Mouse (Mus musculus) cerebellum, adult 2 months (tissue): ENCODE data around the gene Mctp1. TPM values are rescaled to one million over a fixed set of nuclear protein-coding genes. Genes with fewer than 3 reads are reported as not detected.

Experiments
- DNase-seq, 2 experiments: peaks; one replicate each; pipeline ENCODE4 v3.0.0; 2021
- H3K27ac ChIP-seq: fragments of 200-500 bp; 2 replicates; pipeline ENCODE4 v1.5.1; 2012; ENCODE audit warnings: low read length, control low read depth, inconsistent platforms; ENCODE audit not compliant: insufficient read depth
- H3K27me3 ChIP-seq: fragments of 200-500 bp; 2 replicates; pipeline ENCODE4 v1.6.1; 2012; ENCODE audit warnings: inconsistent platforms, mild to moderate bottlenecking, low read length, moderate library complexity; ENCODE audit not compliant: control insufficient read depth, insufficient read depth
- H3K4me1 ChIP-seq: fragments of 200-500 bp; 2 replicates; pipeline ENCODE4 v1.6.1; 2011; ENCODE audit warnings: low read length; ENCODE audit not compliant: control insufficient read depth, insufficient read depth
- H3K4me3 ChIP-seq: fragments of 200-500 bp; replicated peaks from 2 replicates; pipeline ENCODE3; 2011; ENCODE audit warnings: mild to moderate bottlenecking, low read depth, low read length, control low read depth; ENCODE audit not compliant: insufficient read depth
- CTCF ChIP-seq: fragments of 200-500 bp; IDR thresholded peaks from 2 replicates; pipeline ENCODE4 v1.5.1; 2011; ENCODE audit warnings: low read depth, mild to moderate bottlenecking, control low read depth, low read length, moderate library complexity, borderline replicate concordance; ENCODE audit not compliant: insufficient read depth
- POLR2A ChIP-seq: fragments of 200-500 bp; IDR thresholded peaks from 2 replicates; pipeline ENCODE4 v1.6.1; 2011; ENCODE audit warnings: low read length, control low read depth, borderline replicate concordance; ENCODE audit not compliant: insufficient read depth
- WGBS: fragments of 180-500 bp; shearing (Covaris S2); methylation state at CpG from one replicate; pipeline ENCODE4 v1.1.7; 2018; 5-methylcytosine and 5-hydroxymethylcytosine counted together
- polyA plus RNA-seq: library from polyadenylated mRNA; depleted of rRNA; stranded (reverse); fragments of >200 nt; gene quantifications from 2 replicates; pipeline ENCODE4 v1.2.3, GENCODE M21; 2012

The Mctp1 gene
- polyA plus RNA-seq, 1 experiment = 25.8 TPM

GRCm38 (mm10) chr13:76659523-76659922, 275.2 kb downstream of the Mctp1 start:
- no peak overlapping the region for H3K4me3 ChIP-seq
- peaks cover 3% of the 10 kb centered on the region; the same call in 1 of the 2 replicates for H3K4me1 ChIP-seq
- no peaks in the 10 kb centered on the region for H3K27me3 ChIP-seq
- TF ChIP-seq POLR2A = no peak
- TF ChIP-seq CTCF = no peak
- DNase-seq = no peak
- no peak overlapping the region for H3K27ac ChIP-seq

- TF ChIP-seq CTCF (peak; percentile 40; the same call in 1 of the 2 replicates), POLR2A (no peak)
Observed at GRCm38 (mm10) chr13:76681286-76681685, 297.0 kb downstream of the Mctp1 start.

GRCm38 (mm10) chr13:76689349-76689748, 305.0 kb downstream of the Mctp1 start:
- 84% methylated on average over 2 of the region's 2 CpGs for WGBS
- Histone ChIP-seq H3K4me3 (no peak overlapping the region), H3K27ac (no peak overlapping the region), H3K27me3 (no peaks in the 10 kb centered on the region), H3K4me1 (no peaks in the 10 kb centered on the region)
- DNase-seq = no peak
- TF ChIP-seq POLR2A (no peak), CTCF (no peak)

More at GRCm38 (mm10) chr13:76681286-76681685, 297.0 kb downstream of the Mctp1 start:
- Histone ChIP-seq H3K4me1 (no peaks in the 10 kb centered on the region), H3K27ac (no peak overlapping the region), H3K27me3 (no peaks in the 10 kb centered on the region), H3K4me3 (no peak overlapping the region)
- DNase-seq = peak in 1 of 2 experiments; percentile 49

DNA sequence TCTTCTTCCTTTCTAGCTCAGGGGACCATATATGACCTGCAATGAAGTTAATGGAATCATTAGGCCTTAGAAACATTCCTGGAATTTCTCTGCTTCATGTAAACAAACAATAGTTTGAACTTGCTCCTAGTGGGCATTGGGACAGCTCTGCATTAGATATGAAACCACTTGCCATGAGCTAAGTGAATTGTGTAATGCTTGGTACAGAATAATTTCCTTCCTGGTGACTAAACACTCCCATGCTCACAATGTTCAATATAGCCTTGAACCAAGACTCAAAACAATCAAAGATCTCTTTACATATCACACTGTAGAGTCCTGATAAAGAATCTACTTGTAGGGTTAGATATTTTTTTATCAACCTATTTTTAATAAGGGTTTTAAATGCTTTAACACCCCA, 305.8 kb downstream of the Mctp1 start:
- Histone ChIP-seq H3K4me3 (no peak overlapping the region), H3K27me3 (no peaks in the 10 kb centered on the region), H3K4me1 (no peaks in the 10 kb centered on the region), H3K27ac (no peak overlapping the region)
- no peak for TF ChIP-seq CTCF
- no peak for TF ChIP-seq POLR2A
- no peak for DNase-seq

GRCm38 (mm10) chr13:76690697-76691096, 306.4 kb downstream of the Mctp1 start:
- no peak for TF ChIP-seq CTCF
- no peak for TF ChIP-seq POLR2A
- 77% methylated on average over 1 of the region's 1 CpGs for WGBS
- DNase-seq = no peak
- no peak overlapping the region for H3K4me3 ChIP-seq
- no peaks in the 10 kb centered on the region for H3K4me1 ChIP-seq
- no peaks in the 10 kb centered on the region for H3K27me3 ChIP-seq
- no peak overlapping the region for H3K27ac ChIP-seq

DNA sequence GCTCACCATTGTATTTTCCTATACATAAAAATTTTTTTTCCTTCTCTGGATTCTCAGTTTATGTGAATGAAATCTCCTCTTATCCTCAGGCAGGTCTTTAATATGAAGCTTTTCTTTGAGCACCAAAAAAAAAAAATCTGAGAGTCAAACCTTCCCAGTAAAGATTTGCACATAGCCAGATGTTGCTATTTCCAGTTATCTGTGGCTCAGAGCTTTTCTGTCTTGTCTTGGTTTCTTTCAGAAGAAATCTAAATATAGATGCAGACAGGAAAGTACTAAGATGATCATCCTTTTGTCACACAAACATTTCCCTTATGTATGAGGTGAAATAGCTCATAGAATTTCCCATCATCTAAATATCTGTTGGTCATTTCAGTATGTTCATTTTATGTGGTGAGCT, 349.7 kb downstream of the Mctp1 start:
- H3K27ac ChIP-seq = no peak overlapping the region
- no peak for DNase-seq
- no peak for TF ChIP-seq CTCF
- no peak for TF ChIP-seq POLR2A
- no peaks in the 10 kb centered on the region for H3K27me3 ChIP-seq
- H3K4me3 ChIP-seq = no peak overlapping the region
- no peaks in the 10 kb centered on the region for H3K4me1 ChIP-seq

- TF ChIP-seq POLR2A = no peak
- TF ChIP-seq CTCF = no peak
- Histone ChIP-seq H3K4me3 (no peak overlapping the region), H3K27ac (no peak overlapping the region), H3K27me3 (no peaks in the 10 kb centered on the region), H3K4me1 (no peaks in the 10 kb centered on the region)
- DNase-seq = no peak
- WGBS = 79% methylated on average over 4 of the region's 4 CpGs
Observed at GRCm38 (mm10) chr13:76750663-76751429, 366.5 kb downstream of the Mctp1 start.

DNA sequence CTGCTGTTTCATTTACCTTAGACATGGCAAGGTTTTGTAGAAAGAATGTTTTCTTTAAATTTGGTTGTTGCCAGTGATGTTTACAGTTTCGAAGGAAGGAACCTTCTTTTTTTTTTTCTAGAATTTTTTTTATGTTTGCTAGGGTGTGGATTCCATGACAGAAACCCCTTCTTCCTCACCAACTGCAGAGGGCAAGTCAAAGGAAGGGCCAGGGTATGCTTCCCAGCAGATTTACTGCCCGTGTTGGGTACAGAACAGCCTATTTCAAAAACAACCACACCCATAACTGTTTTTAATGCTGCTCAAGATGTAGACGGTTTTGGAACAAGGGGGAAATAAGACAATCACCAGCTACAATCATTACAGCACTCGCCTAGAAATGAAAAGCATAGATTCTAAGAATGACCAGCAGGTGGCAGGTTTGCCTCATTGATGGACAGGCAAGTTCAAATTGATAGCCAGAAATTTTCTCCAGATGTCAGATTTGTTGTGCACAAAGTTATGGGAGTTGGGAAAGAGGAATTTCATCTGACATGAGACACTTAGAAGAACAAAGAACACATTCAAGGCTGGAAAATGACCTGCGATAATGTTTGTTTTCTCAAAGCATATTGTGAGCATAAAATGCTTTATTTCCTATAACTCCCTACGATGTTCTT, 375.6 kb downstream of the Mctp1 start:
- Histone ChIP-seq H3K27me3 (no peaks in the 10 kb centered on the region), H3K27ac (no peak overlapping the region), H3K4me3 (no peak overlapping the region), H3K4me1 (no peaks in the 10 kb centered on the region; the same call in 1 of the 2 replicates)
- no peak for TF ChIP-seq POLR2A
- TF ChIP-seq CTCF = peak; percentile 39; the same call in 1 of the 2 replicates
- peak; percentile 25 to 34 for DNase-seq
- 27% methylated on average over 6 of the region's 6 CpGs for WGBS
